Mouse (Mus musculus) limb, embryonic 10.5 days (tissue): ENCODE measurements around the gene Hexdc. TPM values are rescaled to one million over a fixed set of nuclear protein-coding genes. Genes with fewer than 3 reads are reported as not detected.

ENCODE experiments used
- DNase-seq: peaks from one replicate; pipeline ENCODE4 v3.0.0-alpha.2; 2017; ENCODE audit warnings: low spot score
- H3K27ac ChIP-seq: fragments of 300-500 bp; sonication (generic); 2 replicates; pipeline ENCODE4 v1.5.1; 2016; ENCODE audit warnings: mild to moderate bottlenecking
- H3K27me3 ChIP-seq: fragments of 300-500 bp; sonication (generic); 2 replicates; pipeline ENCODE4 v1.6.1; 2016; ENCODE audit warnings: low read depth, mild to moderate bottlenecking; ENCODE audit not compliant: poor library complexity, severe bottlenecking
- H3K36me3 ChIP-seq: fragments of 300-500 bp; sonication (generic); 2 replicates; pipeline ENCODE4 v1.6.1; 2016; ENCODE audit warnings: mild to moderate bottlenecking, moderate library complexity
- H3K4me1 ChIP-seq: fragments of 300-500 bp; sonication (generic); 2 replicates; pipeline ENCODE4 v1.6.1; 2016
- H3K4me3 ChIP-seq: fragments of 300-500 bp; sonication (generic); 2 replicates; pipeline ENCODE4 v1.5.1; 2016; ENCODE audit warnings: mild to moderate bottlenecking, moderate library complexity
- H3K9me3 ChIP-seq: fragments of 300-500 bp; sonication (generic); replicated peaks from 2 replicates; pipeline ENCODE4 v1.6.1; 2016; ENCODE audit warnings: mild to moderate bottlenecking
- WGBS: fragments of 180-500 bp; shearing (Covaris S2); methylation state at CpG from one replicate; pipeline ENCODE4 v1.1.7; 2016; 5-methylcytosine and 5-hydroxymethylcytosine counted together
- polyA plus RNA-seq: library from polyadenylated mRNA; unstranded; fragments of >200 nt; fragmentation: Nextera tagmentation; extraction: Ambion mirVana; gene quantifications from 2 replicates; pipeline ENCODE4 v1.2.1, GENCODE M21; 2016

Hexdc gene
- polyA plus RNA-seq: 5.7 and 9.0 TPM in 2 replicates

GRCm38 (mm10) chr11:121204161-121205006, at the start of gene Hexdc, which contains the start of gene Ogfod3:
Hexdc (plus strand) TSS chr11:121204433.
Ogfod3 (minus strand) TSS chr11:121204711.
- peaks cover 16% of the 10 kb centered on the region for H3K36me3 ChIP-seq
- peak; percentile 98 for DNase-seq
- H3K9me3 ChIP-seq: no peaks in the 10 kb centered on the region
- H3K4me3 ChIP-seq: peak within 1 kb of the TSS; percentile 85
- peaks cover 17% of the 10 kb centered on the region for H3K4me1 ChIP-seq
- no peaks in the 10 kb centered on the region for H3K27me3 ChIP-seq
- WGBS: under 1% methylated on average over 70 of the region's 70 CpGs
- H3K27ac ChIP-seq: peak within 1 kb of the TSS; percentile 95

DNA sequence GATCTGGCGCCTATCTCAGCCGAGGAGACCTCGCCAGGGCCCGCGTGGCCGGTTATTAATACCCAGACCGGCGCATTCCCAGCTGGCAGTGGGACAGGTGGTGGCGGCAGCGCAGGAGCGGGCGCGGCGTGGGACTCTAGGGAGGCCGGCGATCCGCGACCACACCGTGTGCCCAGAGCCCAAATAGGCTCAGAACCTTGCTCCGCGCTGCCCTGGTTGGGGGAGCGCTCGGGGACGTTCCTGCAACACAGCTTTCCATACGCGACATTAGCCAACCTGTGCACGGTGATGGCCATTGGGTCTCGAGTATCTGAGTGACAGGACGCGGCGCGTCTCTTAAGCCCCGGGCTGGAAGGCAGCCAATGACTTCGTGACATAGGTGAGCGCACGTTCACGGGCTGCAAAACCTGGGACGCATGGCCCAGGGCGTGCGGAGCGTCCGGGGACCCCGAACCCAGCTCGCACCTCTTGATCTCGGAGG, 47.8 kb upstream of the Hexdc start:
- Histone ChIP-seq H3K27me3 (peaks cover 53% of the 10 kb centered on the region), H3K36me3 (no peaks in the 10 kb centered on the region), H3K9me3 (no peaks in the 10 kb centered on the region), H3K4me3 (peak overlapping the region; percentile 51), H3K27ac (no peak overlapping the region), H3K4me1 (peaks cover 17% of the 10 kb centered on the region)
- peak; percentile 50 for DNase-seq
- 1% methylated on average over 45 of the region's 45 CpGs for whole genome bisulfite sequencing

DNA sequence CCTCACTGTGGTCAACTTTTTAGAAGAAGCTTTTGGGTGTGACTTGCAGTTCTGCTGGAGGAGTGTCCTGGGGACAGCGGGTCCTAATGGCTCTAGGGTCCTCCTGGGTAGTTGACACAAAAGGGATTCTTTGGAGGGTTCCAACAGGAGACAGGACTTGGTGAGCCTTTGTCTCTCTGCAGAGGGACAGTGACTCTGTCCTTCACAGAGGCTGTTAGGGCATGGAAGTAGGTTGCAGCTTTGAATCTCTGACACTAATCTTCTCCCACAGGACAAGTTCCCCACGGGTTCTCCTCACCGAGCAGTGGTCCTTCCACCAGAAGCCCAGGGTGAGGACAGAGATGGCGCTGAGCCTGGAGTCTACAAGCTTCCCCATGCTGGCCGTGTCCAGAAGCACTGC, 44.3 kb upstream of the Hexdc start, which contains the start of gene Uts2r:
Gene Uts2r, plus strand, starts transcription at position 301 of the 400 bp plus-strand sequence.
- WGBS: 92% methylated on average over 5 of the region's 5 CpGs
- no peak for DNase-seq
- Histone ChIP-seq H3K27ac (0 out of 2 replicates have a peak within 1 kb of the TSS, but pooled peaks have one; percentile 26), H3K9me3 (no peaks in the 10 kb centered on the region), H3K27me3 (peaks cover 39% of the 10 kb centered on the region), H3K36me3 (no peaks in the 10 kb centered on the region), H3K4me1 (peaks cover 25% of the 10 kb centered on the region), H3K4me3 (no peak within 1 kb of the TSS)

- Histone ChIP-seq H3K9me3 (no peaks in the 10 kb centered on the region), H3K27ac (0 out of 2 replicates have a peak overlapping the region, but pooled peaks have one; percentile 26), H3K36me3 (no peaks in the 10 kb centered on the region), H3K27me3 (peaks cover 30% of the 10 kb centered on the region), H3K4me1 (peaks cover 25% of the 10 kb centered on the region), H3K4me3 (no peak overlapping the region)
- no peak for DNase-seq
- WGBS: 94% methylated on average over 26 of the region's 26 CpGs
Observed at GRCm38 (mm10) chr11:121160636-121161346, 43.4 kb upstream of the Hexdc start.

- Histone ChIP-seq H3K27me3 (peaks cover under 1% of the 10 kb centered on the region; the same call in 1 of the 2 replicates), H3K27ac (no peak overlapping the region), H3K4me3 (no peak overlapping the region), H3K4me1 (peaks cover 17% of the 10 kb centered on the region), H3K9me3 (no peaks in the 10 kb centered on the region), H3K36me3 (no peaks in the 10 kb centered on the region)
- 89% methylated on average over 4 of the region's 4 CpGs for WGBS
- no peak for DNase-seq
Observed at GRCm38 (mm10) chr11:121163751-121164150, 40.5 kb upstream of the Hexdc start.

- no peak overlapping the region for H3K4me3 ChIP-seq
- DNase-seq: no peak
- H3K27ac ChIP-seq: no peak overlapping the region
- no peaks in the 10 kb centered on the region for H3K36me3 ChIP-seq
- H3K27me3 ChIP-seq: no peaks in the 10 kb centered on the region
- 88% methylated on average over 5 of the region's 5 CpGs for WGBS
- peaks cover 13% of the 10 kb centered on the region; the same call in 1 of the 2 replicates for H3K4me1 ChIP-seq
- H3K9me3 ChIP-seq: no peaks in the 10 kb centered on the region
Observed at GRCm38 (mm10) chr11:121173203-121173602, 31.0 kb upstream of the Hexdc start.

DNA sequence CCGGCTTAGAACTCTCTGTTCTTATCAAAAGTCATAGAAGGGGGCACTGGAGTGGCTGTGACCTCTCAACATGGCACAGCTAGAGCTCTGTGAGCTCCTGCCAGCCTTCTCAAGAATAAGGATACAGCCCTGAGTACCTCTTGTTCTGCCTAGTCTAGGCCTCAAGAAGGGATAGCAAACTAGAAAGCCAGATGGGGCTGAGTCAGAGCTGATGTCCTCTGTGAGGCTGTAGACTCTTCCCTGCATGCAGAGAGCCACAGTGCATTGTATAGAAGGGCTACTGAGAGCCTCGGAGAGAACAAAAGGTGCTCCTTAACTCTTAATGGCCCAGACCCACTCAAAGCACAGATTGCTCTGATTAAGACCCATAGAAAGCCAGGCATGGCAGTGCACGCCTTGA, 30.0 kb upstream of the Hexdc start:
- H3K4me1 ChIP-seq: peaks cover 13% of the 10 kb centered on the region; the same call in 1 of the 2 replicates
- DNase-seq: no peak
- no peaks in the 10 kb centered on the region for H3K27me3 ChIP-seq
- H3K4me3 ChIP-seq: no peak overlapping the region
- no peak overlapping the region for H3K27ac ChIP-seq
- no peaks in the 10 kb centered on the region for H3K9me3 ChIP-seq
- no peaks in the 10 kb centered on the region for H3K36me3 ChIP-seq
- WGBS: 53% methylated on average over 3 of the region's 3 CpGs

DNA sequence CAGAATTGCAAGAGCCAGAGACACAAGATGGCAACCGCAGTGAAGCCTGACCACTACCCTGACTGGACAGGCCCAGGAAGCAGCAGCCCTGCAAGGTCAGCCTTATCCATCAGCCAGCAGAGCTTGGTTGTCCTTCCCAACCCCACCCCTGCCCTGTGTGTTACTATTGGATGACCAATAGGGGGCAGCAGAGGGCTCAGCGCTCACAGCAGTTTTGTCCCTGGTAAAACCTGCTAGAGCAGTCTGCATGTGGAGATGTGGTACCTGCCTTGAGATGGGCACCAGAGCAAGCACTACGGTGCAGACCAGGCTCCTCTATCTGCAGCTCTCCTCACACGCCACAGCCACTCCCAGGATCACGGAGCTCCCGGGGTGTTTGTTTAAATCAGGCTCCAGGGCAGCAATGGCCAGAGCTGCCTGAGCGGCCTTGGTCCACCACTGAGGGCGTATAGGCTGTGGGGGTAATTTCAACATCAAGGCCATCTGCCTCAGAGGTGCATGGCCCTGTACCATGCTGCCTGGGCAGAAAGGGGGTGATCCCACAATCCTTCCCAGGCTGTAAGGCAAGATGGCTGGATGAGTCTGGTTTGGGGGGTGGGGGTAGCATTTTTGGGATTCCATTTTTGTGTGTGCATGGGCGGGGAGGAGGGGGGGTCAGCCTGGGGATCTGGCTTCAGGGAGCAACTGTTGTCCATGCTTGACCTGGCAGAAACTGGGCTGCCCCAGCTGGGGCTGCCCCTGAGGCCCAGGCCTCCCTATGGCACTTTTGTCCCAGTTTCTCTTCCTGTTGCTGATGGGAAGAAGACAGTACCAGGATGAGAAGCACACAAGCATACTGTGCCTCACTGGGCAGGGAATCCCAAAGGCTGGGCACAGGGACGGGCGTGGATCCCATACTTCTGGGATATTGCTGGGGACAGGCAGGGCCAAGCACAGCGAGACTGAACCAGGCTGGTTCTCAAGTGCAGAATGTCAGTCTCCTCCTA, 27.7 kb upstream of the Hexdc start:
- Histone ChIP-seq H3K4me1 (peaks cover 13% of the 10 kb centered on the region; the same call in 1 of the 2 replicates), H3K27ac (no peak overlapping the region), H3K4me3 (no peak overlapping the region), H3K36me3 (peaks cover 7% of the 10 kb centered on the region), H3K9me3 (no peaks in the 10 kb centered on the region), H3K27me3 (no peaks in the 10 kb centered on the region)
- DNase-seq: peak; percentile 69
- 58% methylated on average over 12 of the region's 12 CpGs for WGBS

- no peak overlapping the region for H3K27ac ChIP-seq
Observed at GRCm38 (mm10) chr11:121189681-121190080, 14.6 kb upstream of the Hexdc start.

DNA sequence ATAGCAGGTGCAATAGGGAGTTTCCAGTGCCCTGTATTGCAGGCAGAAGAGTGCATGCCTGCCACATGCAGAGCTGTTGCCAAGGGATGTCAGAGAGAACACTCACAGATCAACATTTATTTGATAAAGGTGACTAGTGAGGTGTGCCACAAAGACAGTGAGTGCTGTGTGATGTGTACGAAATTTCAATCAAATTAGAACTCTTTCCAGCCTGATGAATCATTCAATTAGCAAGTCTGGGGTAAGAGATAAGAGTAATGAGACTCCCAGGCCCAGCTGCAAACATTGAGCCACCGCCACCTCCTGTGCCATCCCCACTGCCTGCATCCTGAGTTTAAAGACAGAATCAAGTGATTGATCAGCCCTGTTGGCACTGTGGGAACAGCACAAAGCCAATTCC, 11.5 kb upstream of the Hexdc start:
- no peak for DNase-seq
- Histone ChIP-seq H3K36me3 (peaks cover 7% of the 10 kb centered on the region; the same call in 1 of the 2 replicates), H3K27me3 (no peaks in the 10 kb centered on the region), H3K27ac (no peak overlapping the region), H3K9me3 (no peaks in the 10 kb centered on the region), H3K4me3 (no peak overlapping the region), H3K4me1 (no peaks in the 10 kb centered on the region)
- 76% methylated on average over 2 of the region's 2 CpGs for WGBS

More at GRCm38 (mm10) chr11:121189681-121190080, 14.6 kb upstream of the Hexdc start:
- peaks cover 5% of the 10 kb centered on the region; the same call in 1 of the 2 replicates for H3K36me3 ChIP-seq
- no peaks in the 10 kb centered on the region for H3K27me3 ChIP-seq
- 89% methylated on average over 3 of the region's 3 CpGs for WGBS
- no peak overlapping the region for H3K4me3 ChIP-seq
- no peaks in the 10 kb centered on the region for H3K4me1 ChIP-seq
- no peaks in the 10 kb centered on the region for H3K9me3 ChIP-seq
- DNase-seq: no peak

DNA sequence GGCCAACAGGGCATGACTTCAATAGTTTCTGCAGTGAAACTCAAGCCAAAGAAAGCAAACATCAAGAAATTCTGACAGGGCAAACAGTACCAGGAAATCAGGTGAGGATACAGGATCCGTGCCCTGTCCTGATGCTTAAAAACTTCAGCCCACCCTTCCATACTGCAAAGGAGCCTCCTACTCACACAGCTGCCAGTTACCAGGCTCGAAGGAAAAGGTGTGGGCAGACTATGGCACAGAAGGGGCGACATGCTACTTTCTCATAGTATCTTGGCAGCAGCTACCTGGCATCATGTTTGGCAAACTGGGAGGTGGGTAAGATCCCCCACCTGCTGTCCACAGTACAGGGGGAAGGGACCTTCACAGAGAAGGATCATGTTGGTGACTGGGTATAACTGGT, 10.8 kb upstream of the Hexdc start:
- H3K27me3 ChIP-seq: no peaks in the 10 kb centered on the region
- H3K9me3 ChIP-seq: no peaks in the 10 kb centered on the region
- H3K4me1 ChIP-seq: no peaks in the 10 kb centered on the region
- H3K36me3 ChIP-seq: peaks cover 7% of the 10 kb centered on the region; the same call in 1 of the 2 replicates
- H3K27ac ChIP-seq: no peak overlapping the region
- H3K4me3 ChIP-seq: no peak overlapping the region
- DNase-seq: no peak
- 88% methylated on average over 3 of the region's 3 CpGs for WGBS

- Histone ChIP-seq H3K4me3 (no peak overlapping the region), H3K27ac (no peak overlapping the region), H3K4me1 (peaks cover 5% of the 10 kb centered on the region), H3K9me3 (no peaks in the 10 kb centered on the region), H3K27me3 (no peaks in the 10 kb centered on the region), H3K36me3 (peaks cover 2% of the 10 kb centered on the region; the same call in 1 of the 2 replicates)
- WGBS: 56% methylated on average over 2 of the region's 2 CpGs
- DNase-seq: no peak
Observed at GRCm38 (mm10) chr11:121198622-121199021, 5.6 kb upstream of the Hexdc start.
